Mouse (Mus musculus) left cerebral cortex, adult 11 months (tissue): ENCODE measurements at regions not wholly inside any gene's neighbourhood (a gene's known extent, or its start where the extent isn't known, plus 50 kb on each side); places are given as distances from the start of the nearest gene placed in this dataset.
"Not testable (repeated sequence)": the region's sequence is repeated elsewhere in the genome, so short reads cannot be mapped to it uniquely, and the experiment has no call there.

ENCODE experiments used
- DNase-seq: peaks from one replicate; pipeline ENCODE4 v3.0.0; 2022; ENCODE audit warnings: low spot score

DNA sequence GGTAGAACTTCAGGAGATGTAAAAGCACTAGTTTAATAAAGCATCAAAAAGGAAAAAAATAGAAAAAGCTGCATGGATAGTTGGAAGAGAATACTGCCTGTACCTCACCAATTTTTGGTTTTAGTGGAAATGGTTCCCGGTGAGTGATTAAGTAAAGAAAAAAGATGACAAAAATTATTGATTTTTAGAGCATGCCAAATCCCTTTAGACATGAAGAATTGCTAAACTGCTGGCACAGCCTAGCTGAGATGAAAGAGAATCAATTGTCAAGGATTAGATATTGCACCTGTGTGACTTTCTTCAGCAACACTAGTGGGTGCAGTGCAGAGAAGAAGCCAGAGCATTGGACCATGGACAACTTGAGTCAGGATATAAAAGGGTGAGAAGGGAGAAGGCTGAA is 348.7 kb upstream of the Cpeb2 start:
- no peak for DNase-seq

DNA sequence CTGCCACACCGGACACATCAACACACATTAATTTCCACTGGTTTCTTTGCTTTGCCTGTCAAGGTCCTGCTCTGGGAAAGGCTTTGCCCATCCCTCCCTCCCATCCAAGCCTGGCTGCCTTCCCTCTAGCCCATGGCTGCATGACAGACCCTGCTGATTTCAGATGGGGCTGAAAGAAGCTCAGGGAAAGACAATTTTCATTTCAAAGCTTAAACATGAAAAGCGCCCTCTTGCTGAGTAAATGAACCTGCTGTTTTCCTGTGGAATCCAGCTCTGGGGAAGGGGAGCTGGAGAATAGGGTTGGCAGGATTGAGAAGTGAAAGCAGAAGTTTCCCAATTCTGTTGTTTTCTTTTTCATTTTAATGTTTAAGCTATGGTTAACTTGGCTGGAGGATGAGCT is 341.1 kb upstream of the Cpeb2 start:
- no peak for DNase-seq

DNA sequence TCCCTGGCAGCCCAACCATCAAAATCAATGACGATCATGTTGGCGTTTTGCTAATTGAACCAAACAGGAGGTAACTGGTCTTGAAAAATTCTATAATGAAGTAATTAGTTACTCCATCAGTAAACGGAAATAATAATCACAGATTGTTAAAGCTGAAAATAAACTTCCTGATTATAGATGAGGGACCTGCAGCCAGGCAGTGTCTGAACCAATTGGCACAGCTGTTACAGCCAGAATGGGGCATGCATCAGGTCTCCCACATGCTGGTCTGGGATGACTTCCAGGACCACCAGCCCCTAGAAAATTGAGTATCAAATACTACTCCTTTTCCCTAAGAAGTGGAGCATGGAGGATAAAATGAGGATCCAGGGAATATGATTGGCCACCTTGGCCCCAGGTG is 326.8 kb upstream of the Cpeb2 start:
- no peak for DNase-seq

DNA sequence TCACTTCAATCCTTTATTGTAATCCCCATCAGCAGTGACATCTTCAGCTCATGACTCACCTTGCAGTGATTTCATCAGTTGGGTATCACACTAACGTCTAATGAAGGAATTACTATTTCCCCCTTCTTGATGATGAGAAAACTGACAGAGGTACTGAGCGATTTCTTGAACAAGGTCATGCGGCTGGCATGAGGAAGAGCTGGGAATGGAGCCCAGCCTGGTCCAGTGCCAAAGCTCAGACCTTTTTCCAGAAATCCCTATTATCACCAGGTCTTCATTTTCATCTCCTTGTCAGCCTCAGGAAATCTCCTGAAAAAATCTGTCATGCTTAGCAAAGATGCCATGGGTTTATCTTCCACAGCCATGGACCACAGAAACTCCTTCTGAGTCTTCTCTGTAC is 313.6 kb upstream of the Cpeb2 start:
- no peak for DNase-seq

DNA sequence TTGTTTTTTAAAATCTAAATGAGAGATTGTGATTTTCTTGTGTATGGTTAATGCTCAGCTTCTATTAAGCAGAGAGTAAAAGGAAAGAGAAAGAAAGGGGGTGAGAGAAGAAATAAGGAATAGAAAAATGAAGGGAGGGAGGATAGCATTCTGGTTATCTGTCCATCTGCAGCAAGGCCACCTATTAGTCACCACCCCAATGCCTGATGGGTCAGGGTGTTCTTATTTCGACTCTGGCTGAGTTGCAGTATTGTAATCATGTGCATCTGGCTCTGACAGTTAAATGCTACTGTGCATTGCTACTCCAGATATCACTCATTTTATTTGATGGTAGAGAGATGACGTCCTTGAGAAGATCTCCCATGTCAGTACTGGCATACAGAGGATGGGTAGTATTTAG is 300.9 kb upstream of the Cpeb2 start:
- DNase-seq: no peak

DNA sequence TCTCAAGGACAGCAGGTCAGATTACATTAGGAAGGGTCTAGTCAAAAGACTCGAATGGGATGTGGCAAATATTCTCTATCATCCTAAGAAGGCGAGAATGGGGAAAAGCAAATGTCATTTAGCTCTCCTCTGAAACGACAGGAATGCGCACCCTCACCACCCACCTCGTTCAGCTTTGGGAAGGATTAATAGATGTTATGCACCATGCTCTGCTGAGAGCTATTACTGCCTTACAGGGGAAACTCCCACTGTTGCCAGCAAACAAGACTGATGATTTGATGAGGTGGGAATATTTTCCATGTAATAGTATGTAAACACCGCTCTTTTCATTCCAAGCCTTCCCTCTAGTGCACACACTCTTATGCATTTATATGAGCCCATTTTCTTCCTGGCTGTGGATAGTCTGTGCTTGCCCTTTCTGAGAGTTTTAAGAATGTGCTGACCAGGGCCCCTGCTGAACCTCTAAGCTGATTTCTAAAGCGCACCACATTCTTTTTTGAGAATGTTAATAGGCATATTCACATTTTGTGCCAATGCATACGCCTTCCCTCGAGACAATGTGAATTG is 273.6 kb upstream of the Cpeb2 start:
- no peak for DNase-seq

DNA sequence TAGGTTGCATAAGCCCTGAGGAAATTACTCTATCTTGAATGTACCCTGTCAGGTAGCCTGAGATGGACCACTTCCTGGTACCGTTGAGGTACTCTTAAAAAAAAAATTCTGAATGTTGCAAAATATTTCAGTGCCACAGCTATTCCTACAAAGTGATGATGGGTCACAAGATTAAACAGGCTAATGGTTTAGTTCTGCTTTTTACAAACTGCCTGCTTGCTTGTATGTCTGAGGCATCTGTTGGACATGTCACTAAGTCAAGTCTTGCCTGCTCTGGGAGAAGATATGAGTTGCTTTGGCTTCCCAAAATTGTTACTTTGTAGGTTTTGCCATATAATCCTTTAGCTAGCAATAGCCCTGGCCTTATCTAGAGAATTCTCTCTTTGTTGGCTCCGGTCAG is 266.0 kb upstream of the Cpeb2 start:
- not testable (repeated sequence) for DNase-seq

DNA sequence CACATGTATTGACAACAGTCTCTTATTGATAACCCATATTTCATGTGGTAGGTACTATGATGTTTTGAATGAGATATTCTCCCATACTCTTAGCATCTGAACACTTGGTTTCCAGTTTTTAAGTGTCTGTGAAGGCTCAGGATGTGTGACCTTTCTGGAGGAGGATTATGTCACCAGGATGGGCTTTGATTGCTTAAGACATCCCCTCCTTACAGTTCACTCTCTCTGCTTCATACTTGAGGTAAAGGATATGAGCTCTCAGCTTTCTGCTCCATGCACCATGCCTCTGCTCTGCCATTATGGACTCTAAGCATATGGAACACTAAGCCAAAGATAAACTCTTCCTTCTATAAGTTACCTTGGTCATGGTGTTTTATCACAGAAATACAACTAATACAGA is 263.8 kb upstream of the Cpeb2 start:
- no peak for DNase-seq

DNA sequence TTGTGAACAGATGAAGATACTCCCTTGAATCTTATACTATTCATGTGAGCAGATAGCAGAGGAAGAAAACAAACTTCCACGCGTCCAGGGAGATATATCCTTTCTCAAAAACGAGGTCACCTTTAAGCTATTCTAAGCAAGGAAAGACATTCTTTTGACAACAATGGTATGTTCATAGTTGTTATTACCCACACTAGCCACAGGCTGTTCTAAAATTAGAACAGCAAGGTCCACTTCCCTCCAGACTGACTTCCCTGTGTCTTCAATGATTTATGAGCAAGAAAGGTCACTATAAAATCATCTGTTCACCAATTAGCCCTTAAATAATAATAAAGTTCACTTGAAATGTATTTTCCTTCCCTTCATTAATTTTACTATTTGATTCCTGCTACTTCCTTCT is 263.3 kb upstream of the Cpeb2 start:
- no peak for DNase-seq

DNA sequence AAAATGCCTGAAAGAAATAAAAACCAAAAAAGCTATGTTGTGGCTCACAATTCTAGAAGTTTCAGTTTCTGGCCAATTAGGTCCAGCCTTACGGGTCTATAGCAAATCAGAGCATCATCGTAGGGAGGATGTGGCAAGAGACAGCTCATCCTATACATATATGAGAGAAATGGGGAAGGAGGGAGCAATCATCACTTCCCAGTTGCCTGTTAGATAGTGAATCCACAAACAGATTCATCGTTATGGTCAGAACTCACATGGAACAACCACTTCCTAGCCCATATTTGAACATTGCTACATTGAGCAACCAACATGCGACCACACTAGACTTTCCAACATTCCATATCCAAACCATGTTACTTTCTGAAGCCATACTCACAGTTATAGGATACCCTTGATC is 255.9 kb upstream of the Cpeb2 start:
- DNase-seq: no peak

DNA sequence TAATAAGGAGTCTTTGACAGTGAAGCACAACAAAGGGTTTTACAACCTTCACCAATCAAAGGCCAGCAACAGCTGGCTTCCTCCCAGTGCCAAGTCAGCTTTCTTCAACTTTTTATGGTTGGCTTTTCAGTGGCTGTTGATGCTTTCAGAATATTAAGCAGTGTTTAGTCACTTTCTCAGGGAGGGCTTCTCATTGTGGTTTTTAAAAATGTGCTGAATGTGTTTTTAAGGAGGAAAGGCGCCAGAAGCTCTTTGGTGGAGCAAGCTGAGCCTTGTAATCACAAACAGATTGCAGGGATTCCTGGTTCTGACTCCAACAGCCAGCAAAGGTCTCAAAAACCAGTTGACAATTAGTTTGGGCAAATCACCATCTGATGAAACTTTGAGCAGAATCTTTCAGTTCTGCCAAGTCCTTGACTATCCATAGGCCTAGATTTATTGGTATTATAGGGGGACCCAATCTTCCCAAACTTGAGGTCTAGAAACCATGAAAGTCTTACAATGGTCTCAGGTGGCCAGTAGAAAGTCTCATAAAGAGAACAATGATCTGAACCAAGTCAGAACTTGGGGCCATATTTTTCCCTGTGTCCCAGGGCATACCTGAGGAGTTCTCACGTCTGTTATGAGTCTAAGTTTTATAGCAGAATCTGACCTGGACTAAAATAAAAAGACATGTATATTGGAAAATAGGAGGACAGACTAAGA is 251.9 kb upstream of the Cpeb2 start:
- DNase-seq: no peak

DNA sequence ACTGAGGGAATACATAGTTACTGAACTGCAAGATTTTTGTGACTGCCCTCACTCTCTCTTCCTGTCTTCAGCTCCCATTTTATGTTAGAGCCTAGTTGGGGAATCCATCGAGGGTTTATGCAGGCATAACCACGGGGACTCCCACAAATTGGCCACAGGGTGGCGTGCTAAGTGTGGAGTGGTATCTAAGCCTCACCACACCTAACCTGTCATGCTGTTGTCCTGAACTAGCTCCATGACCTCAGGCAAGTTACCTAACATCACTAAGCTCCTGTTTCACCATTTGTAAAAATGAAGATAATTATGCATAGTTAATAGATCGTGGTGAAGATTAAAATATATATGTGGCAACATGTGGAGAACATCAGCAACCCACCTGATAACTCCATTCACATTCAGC is 246.8 kb upstream of the Cpeb2 start:
- DNase-seq: no peak

DNA sequence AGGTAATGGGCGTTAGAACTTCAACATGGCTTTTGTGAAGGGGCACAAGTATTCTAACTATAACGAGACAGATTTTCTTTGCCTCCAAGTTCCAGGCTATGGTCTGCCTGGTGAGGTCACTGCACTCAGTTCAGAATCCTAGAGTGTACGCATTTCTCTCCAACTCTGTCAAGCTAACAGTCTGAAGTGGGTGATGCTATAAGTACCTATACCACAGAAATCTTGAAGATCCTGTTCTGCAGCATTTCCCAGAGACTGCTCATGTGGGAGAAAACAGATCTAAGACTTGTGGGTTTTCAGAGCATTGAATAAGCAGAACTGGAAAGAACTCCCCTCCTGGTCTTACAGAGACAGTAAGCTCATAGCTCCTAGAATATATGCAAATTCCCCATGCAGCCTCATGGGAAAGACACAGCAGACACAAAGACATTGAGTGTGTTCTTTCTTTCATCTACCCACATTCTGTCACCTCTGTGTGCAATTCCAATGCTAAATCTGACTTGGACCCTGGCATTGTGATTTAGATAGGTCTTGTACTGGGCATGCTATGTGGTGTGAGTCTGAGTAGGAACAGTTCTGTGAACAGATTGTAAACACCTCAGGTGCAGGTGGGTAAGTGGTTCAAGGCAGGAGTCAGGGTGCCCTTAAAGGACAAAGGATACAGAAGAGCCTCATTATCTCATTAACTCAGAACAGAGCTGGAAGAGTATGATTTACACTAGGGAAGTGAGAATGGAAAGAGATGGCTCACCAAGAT is 245.1 kb upstream of the Cpeb2 start:
- DNase-seq: no peak

DNA sequence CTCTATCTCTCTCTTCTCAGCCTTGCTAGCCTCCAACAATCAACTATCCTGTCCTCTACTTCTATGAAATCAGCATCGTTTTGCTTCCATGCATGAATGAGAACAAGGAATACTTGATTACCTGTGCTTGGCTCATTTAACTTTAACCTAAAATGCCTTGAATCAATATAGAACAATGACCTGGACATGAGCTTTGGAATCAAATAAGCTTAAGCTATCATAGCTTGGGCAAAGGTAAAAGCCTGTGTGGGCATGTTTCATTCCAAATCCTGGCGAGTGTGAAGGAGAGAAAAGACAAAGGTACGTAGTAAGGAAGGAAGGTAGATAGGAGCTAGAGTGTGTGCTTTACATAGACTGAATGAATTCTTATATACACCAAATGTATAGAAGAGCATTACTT is 243.7 kb upstream of the Cpeb2 start:
- no peak for DNase-seq

DNA sequence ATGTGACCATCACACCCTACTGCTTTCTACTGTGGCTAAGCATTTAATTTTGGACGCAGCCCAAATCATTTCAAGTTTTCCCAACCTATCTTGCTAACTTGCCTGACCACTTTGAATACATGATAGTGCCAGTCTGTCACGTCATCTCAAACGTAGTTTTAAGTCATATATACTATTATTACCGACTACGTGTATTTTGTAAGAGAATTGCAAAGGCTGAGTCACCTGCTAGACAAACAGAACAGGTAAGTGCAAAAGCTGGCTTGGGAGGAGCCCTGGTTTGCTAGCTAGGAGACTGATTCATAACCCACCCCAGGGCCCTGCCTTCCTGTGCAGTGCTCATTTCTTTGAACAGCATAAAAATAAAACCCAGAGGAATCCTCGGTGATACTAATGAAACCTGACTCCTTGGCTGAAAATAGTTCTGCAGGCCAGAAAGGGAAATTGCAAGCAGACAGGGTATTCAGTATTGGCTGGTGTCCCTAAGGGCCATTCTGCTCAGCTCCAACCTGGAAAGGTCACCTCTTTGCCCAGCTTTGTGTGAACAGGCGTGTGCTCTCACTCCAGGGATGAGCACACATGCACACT is 208.9 kb upstream of the Cpeb2 start:
- no peak for DNase-seq

DNA sequence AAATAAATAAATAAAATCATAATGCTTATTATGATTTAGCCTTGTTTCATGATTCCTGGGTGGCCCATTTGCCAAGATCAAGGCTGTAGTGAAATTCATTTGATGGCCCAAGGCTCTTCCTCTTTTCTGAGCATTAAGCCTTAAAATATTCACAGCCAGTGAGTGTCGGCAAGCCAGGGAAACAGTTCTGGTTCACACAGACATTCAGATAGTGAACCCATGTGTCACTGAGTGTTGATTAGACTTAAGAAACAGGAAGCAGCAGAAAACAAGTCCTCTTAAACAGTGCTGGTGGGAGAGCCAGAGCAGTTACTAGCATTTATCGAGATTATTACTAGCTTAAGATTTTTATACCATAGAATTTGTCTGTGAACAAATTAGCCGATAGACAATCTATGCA is 201.7 kb upstream of the Cpeb2 start:
- DNase-seq: no peak

DNA sequence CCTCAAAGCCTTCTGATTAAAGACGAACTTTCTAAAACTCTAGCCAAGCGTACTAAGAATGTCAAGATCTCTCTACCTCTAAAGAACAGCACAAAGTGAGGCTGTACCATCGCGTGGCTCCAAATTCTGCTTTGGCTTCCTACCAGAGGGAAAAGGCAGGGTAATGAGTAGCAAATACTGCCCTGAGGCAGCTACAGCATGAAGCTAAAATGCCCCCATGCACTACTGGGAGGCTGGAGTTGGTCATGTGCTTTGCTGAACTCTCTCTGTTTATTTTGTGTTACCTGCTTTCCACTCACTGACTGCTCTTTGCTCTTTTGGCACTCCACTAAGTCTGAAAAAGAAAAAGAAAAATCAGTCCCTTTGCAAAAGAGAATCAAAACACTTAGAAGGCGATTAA is 201.1 kb upstream of the Cpeb2 start:
- DNase-seq: no peak

DNA sequence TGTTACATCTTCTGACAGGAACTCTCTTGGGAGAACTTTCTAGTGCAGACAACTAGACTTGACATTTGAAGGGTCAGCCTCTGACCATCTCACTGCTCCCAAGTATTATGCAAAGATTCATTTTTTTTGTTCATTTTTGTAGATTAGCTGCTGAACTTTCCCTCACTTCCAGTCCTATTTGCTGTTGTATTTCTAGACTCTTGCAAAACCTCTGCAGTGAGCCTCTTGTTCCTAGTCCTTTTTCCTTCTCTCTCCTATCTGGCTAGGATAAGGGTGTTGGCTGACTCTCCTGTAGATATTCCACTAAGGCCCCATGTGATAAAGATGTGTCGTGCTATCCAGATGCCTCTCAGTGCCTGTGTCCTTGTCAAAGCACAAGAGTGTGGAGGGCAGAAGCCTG is 198.5 kb upstream of the Cpeb2 start:
- DNase-seq: no peak

DNA sequence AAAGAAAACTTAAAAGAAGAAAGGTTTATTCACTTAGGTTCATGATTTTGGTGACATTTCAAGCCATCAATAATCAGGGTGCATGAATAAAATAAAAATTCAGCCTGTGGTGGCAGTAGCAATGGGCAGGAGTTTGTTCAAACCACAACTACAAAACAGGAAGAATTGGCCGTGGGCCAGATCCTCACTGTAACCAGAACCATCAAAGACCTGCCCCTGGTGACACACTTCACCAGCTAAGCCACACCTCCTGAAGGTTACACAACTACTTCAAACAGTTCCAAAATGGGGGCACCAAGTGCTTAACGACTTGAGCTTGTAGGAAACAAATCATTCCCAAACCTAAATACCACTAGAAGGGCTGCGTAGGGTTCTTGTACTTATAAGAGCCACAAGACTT is 195.4 kb upstream of the Cpeb2 start:
- DNase-seq: no peak

DNA sequence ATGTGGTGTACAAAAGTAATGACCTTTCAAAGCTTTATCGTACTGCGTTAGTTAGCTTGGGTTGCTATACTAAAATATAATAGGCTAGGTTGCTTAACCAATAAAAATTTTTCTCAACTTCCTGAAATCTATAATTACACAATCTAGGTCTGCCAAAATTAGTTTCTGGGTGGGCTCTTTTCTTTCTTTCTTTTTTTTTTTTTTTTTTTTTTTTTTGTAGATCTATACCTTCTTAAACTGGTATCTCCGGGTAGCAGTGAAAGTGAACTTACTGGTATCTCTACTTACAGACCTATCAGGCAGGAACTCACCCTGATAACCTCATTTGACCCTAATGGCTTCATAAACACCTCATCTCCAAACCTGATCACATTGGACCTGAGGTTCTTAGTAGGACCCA is 193.4 kb upstream of the Cpeb2 start:
- no peak for DNase-seq

DNA sequence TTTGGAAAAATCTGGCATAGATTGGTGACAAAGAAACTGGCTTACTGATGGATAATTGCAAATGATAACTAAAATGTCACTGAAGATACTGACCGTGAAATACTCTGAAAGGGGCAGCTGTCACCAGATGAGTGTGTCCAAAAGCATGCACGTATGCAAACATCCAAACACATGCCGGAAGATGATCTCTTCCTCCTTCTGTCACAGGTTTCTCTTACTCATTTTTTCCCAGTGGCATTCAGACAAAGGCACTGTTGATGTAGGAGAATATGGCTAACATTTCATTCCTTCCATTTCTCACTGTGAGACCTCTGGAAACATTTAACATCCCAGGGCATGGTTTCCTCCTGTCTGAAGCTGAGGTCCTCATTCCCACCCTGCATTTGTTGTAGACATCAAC is 190.4 kb upstream of the Cpeb2 start:
- DNase-seq: no peak

DNA sequence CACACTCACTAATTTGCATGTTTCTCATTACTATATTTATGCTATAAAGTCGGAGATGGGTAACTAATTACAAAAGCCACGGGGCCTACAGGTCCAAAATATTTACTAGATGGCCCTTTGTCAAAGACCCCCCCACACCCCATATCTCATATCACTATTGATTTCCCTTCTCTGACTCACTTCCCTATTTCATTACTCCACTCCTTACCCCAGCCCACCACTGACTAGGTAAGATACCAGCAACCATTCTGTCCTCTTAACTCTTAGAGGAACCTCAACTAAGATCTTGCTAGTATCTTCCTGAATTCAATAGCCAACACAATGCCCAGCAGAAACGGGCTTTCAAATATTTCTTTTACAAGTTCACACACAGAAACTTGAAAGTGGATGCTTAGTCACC is 187.1 kb upstream of the Cpeb2 start:
- no peak for DNase-seq

DNA sequence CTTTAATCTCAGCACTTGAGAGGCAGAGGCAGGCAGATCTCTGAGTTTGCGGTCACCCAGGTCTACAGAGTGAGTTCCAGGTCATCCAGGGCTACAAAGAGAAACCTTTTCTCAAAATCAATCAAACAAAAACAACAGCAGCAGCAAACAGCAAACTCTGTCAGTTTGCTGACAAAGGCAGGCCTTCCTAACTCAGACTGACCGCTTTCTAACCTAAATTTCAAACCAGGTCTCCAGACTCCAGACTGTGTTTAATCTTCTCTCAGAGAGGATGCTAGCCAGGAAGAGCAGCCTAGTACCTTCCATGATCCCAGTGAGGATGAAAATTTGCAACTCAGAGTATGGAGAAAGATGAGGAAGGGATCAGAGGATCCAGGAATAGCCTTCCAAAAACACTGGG is 185.7 kb upstream of the Cpeb2 start:
- no peak for DNase-seq
